Mouse (Mus musculus) hindbrain, embryonic 16.5 days (tissue): ENCODE measurements around the gene Pycard. TPM values are rescaled to one million over a fixed set of nuclear protein-coding genes. Genes with fewer than 3 reads are reported as not detected.

ENCODE experiments used
- ATAC-seq: fragments of 200-750 bp; cut with Nextera tagmentation; 2 replicates; pipeline ENCODE4 v1.8.0; 2017; ENCODE audit warnings: moderate TSS enrichment, moderate library complexity
- H3K27ac ChIP-seq: fragments of 300-500 bp; sonication (generic); 2 replicates; pipeline ENCODE4 v1.5.1; 2014; ENCODE audit warnings: low read depth, mild to moderate bottlenecking, control low read depth, low read length, moderate library complexity
- H3K27me3 ChIP-seq: fragments of 300-500 bp; sonication (generic); replicated peaks from 2 replicates; pipeline ENCODE4 v1.6.1; 2014; ENCODE audit warnings: low read length; ENCODE audit not compliant: control insufficient read depth, insufficient read depth
- H3K36me3 ChIP-seq: fragments of 300-500 bp; sonication (generic); 2 replicates; pipeline ENCODE4 v1.6.1; 2014; ENCODE audit warnings: mild to moderate bottlenecking, low read length, moderate library complexity, mixed read lengths; ENCODE audit not compliant: control insufficient read depth, insufficient read depth
- H3K4me1 ChIP-seq: fragments of 300-500 bp; sonication (generic); 2 replicates; pipeline ENCODE4 v1.6.1; 2014; ENCODE audit warnings: low read depth, low read length; ENCODE audit not compliant: control insufficient read depth, insufficient read depth
- H3K4me2 ChIP-seq: fragments of 300-500 bp; sonication (generic); 2 replicates; pipeline ENCODE4 v1.6.1; 2014; ENCODE audit warnings: mild to moderate bottlenecking, low read length, control low read depth, moderate library complexity
- H3K4me3 ChIP-seq: fragments of 300-500 bp; sonication (generic); 2 replicates; pipeline ENCODE4 v1.5.1; 2014; ENCODE audit warnings: mild to moderate bottlenecking, low read length, control low read depth, moderate library complexity
- H3K9ac ChIP-seq: fragments of 300-500 bp; sonication (generic); 2 replicates; pipeline ENCODE4 v1.6.1; 2014; ENCODE audit warnings: low read depth, mild to moderate bottlenecking, control low read depth, low read length, moderate library complexity
- H3K9me3 ChIP-seq: fragments of 300-500 bp; sonication (generic); 2 replicates; pipeline ENCODE4 v1.6.1; 2014; ENCODE audit warnings: mild to moderate bottlenecking, low read length, moderate library complexity; ENCODE audit not compliant: control insufficient read depth
- WGBS: fragments of 180-500 bp; shearing (Covaris S2); extraction: QIAGEN DNeasy Blood & Tissue Kit; methylation state at CpG from one replicate; pipeline ENCODE4 v1.1.7; 2014; 5-methylcytosine and 5-hydroxymethylcytosine counted together
- polyA plus RNA-seq: library from polyadenylated mRNA; unstranded; fragments of >200 nt; fragmentation: Nextera tagmentation; extraction: Ambion mirVana; gene quantifications from 2 replicates; pipeline ENCODE4 v1.2.1, GENCODE M21; 2015

Pycard gene
- polyA plus RNA-seq, 1 experiment from 2014 or later, result 9.3 TPM

- H3K9me3 ChIP-seq, result no peaks in the 10 kb centered on the region
- H3K4me3 ChIP-seq, result no peak overlapping the region
- no peak overlapping the region for H3K4me2 ChIP-seq
- no peaks in the 10 kb centered on the region for H3K4me1 ChIP-seq
- peak; percentile 70 for ATAC-seq
- 50% methylated on average over 6 of the region's 6 CpGs for WGBS
- H3K9ac ChIP-seq, result no peak overlapping the region
- H3K27me3 ChIP-seq, result no peaks in the 10 kb centered on the region
- peaks cover 7% of the 10 kb centered on the region; the same call in 1 of the 2 replicates for H3K36me3 ChIP-seq
- H3K27ac ChIP-seq, result no peak overlapping the region
Observed at GRCm38 (mm10) chr7:127991643-127992487, 1.8 kb downstream of the Pycard start.

GRCm38 (mm10) chr7:127988904-127989303 lies 4.8 kb downstream of the Pycard start:
- Histone ChIP-seq H3K4me3 (no peak overlapping the region), H3K27me3 (no peaks in the 10 kb centered on the region), H3K4me1 (no peaks in the 10 kb centered on the region), H3K9me3 (no peaks in the 10 kb centered on the region), H3K36me3 (peaks cover 18% of the 10 kb centered on the region), H3K27ac (no peak overlapping the region), H3K4me2 (no peak overlapping the region), H3K9ac (no peak overlapping the region)
- no peak for ATAC-seq
- WGBS, result 88% methylated on average over 1 of the region's 1 CpGs

GRCm38 (mm10) chr7:127980606-127981005 lies 13.1 kb downstream of the Pycard start:
- ATAC-seq, result no peak
- peaks cover 74% of the 10 kb centered on the region for H3K36me3 ChIP-seq
- no peaks in the 10 kb centered on the region for H3K9me3 ChIP-seq
- no peak overlapping the region; the same call in 1 of the 2 replicates for H3K9ac ChIP-seq
- H3K27me3 ChIP-seq, result no peaks in the 10 kb centered on the region
- H3K4me2 ChIP-seq, result no peak overlapping the region
- no peaks in the 10 kb centered on the region for H3K4me1 ChIP-seq
- H3K4me3 ChIP-seq, result no peak overlapping the region
- 94% methylated on average over 3 of the region's 3 CpGs for WGBS
- no peak overlapping the region for H3K27ac ChIP-seq

GRCm38 (mm10) chr7:127978856-127979255 lies 14.8 kb downstream of the Pycard start:
- ATAC-seq, result no peak
- Histone ChIP-seq H3K4me2 (no peak overlapping the region), H3K27ac (no peak overlapping the region), H3K9ac (no peak overlapping the region), H3K4me3 (no peak overlapping the region), H3K27me3 (no peaks in the 10 kb centered on the region), H3K36me3 (peaks cover 81% of the 10 kb centered on the region), H3K4me1 (no peaks in the 10 kb centered on the region; the same call in 1 of the 2 replicates), H3K9me3 (no peaks in the 10 kb centered on the region)
- 91% methylated on average over 2 of the region's 2 CpGs for WGBS

- no peak overlapping the region for H3K9ac ChIP-seq
- H3K36me3 ChIP-seq, result peaks cover 72% of the 10 kb centered on the region
- H3K27ac ChIP-seq, result no peak overlapping the region
- H3K4me2 ChIP-seq, result no peak overlapping the region
- no peak overlapping the region for H3K4me3 ChIP-seq
- H3K4me1 ChIP-seq, result peaks cover 6% of the 10 kb centered on the region
- no peaks in the 10 kb centered on the region for H3K9me3 ChIP-seq
- WGBS, result 84% methylated on average over 2 of the region's 2 CpGs
- no peaks in the 10 kb centered on the region for H3K27me3 ChIP-seq
- ATAC-seq, result no peak
Observed at GRCm38 (mm10) chr7:127974413-127974930, 19.2 kb downstream of the Pycard start.

GRCm38 (mm10) chr7:127967922-127968828 lies 25.5 kb downstream of the Pycard start:
- Histone ChIP-seq H3K4me2 (peak overlapping the region; percentile 82), H3K9ac (peak overlapping the region; percentile 100), H3K27me3 (no peaks in the 10 kb centered on the region), H3K4me1 (peaks cover 18% of the 10 kb centered on the region), H3K36me3 (peaks cover 24% of the 10 kb centered on the region), H3K4me3 (peak overlapping the region; percentile 95), H3K9me3 (no peaks in the 10 kb centered on the region), H3K27ac (peak overlapping the region; percentile 99)
- ATAC-seq, result peak; percentile 55; the same call in 1 of the 2 replicates
- WGBS, result under 1% methylated on average over 42 of the region's 42 CpGs

GRCm38 (mm10) chr7:127967004-127967921 lies 26.4 kb downstream of the Pycard start, which contains the start of gene Fus:
Fus (plus strand) TSS chr7:127967457.
- Histone ChIP-seq H3K36me3 (peaks cover 16% of the 10 kb centered on the region), H3K27me3 (no peaks in the 10 kb centered on the region), H3K4me3 (peak within 1 kb of the TSS; percentile 95), H3K4me2 (peak within 1 kb of the TSS; percentile 82), H3K9me3 (no peaks in the 10 kb centered on the region), H3K4me1 (peaks cover 18% of the 10 kb centered on the region), H3K27ac (peak within 1 kb of the TSS; percentile 99), H3K9ac (peak within 1 kb of the TSS; percentile 100)
- under 1% methylated on average over 89 of the region's 92 CpGs for WGBS
- peak; percentile 96 for ATAC-seq

GRCm38 (mm10) chr7:127966371-127966918 lies 27.2 kb downstream of the Pycard start:
- ATAC-seq, result no peak
- WGBS, result 12% methylated on average over 10 of the region's 10 CpGs
- Histone ChIP-seq H3K27ac (peak overlapping the region; percentile 99), H3K9ac (peak overlapping the region; percentile 100), H3K4me2 (peak overlapping the region; percentile 72), H3K4me3 (peak overlapping the region; percentile 95), H3K4me1 (peaks cover 18% of the 10 kb centered on the region), H3K36me3 (peaks cover 10% of the 10 kb centered on the region), H3K27me3 (no peaks in the 10 kb centered on the region), H3K9me3 (no peaks in the 10 kb centered on the region)
